Mouse (Mus musculus) spleen, postnatal 36 days (tissue): ENCODE results near the gene Gm13083.
"Not testable (repeated sequence)": the region's sequence is repeated elsewhere in the genome, so short reads cannot be mapped to it uniquely, and the experiment has no call there.

Source experiments
- DNase-seq, 2 experiments: peaks; one replicate each; pipeline ENCODE4 v3.0.0; 2022; ENCODE audit warnings: low spot score in 2 of 2, mixed read lengths in 1 of 2

Gm13083 gene

DNA sequence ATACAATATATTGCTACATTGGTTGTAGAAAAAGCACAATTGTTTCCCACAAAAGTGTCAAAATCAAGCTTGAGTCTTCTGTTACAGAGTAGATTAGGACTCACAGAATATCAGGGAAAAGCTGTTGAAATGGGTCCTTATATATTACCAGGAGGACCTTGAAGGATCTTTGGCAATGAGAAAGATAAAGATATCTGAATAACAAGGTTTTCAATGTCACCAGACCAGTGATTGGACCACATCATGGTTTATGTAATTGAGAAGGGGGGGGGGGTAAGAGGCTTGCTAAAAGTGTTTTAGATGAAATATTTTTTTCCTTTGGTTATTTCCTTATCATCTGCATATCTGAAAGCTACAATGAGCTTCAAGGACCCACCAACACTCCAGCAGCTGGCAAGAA lies at the start of gene Gm13083:
Gene Gm13083, plus strand, starts transcription at position 301 of the 400 bp plus-strand sequence.
- not testable (repeated sequence) for DNase-seq

DNA sequence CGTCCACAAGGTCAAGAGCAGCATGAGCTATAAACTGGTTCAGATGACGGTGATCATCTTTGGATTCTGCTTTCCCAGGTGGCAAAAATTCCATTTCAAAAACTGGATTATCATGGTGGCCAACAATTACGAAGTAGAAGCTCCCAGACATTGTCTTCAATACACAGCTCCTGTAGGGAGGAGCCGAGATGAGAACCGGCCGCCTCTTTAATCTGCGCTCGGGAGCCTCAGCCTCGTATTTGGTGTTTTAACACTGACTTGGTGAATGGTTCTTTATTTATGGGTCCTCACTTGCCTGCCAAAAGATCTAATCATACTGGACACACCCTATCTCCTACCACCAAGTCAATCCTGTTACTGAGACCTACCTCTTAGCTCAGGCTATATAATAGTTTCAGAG lies 2.9 kb upstream of the Gm13083 start:
- DNase-seq = not testable (repeated sequence)

DNA sequence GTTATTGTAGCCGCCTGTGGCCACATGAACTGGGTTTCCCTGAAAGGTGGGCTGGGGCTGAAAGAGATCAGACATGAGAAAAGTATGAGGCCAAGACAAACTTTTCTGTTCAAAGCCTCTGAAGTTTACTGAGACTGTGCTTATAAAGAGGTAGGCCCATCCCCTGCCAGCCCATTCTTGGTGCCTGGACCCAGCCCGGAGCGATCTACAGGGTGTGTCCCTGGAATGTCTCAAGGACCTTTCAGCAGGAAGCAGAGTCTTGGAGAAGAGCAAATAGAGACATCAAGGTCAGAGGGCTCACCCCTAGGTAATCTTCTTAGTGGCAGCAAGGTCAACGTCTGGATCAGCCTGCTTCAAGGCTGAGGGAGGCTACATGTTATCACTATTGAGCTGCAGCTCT lies 3.3 kb downstream of the Gm13083 start:
- not testable (repeated sequence) for DNase-seq

DNA sequence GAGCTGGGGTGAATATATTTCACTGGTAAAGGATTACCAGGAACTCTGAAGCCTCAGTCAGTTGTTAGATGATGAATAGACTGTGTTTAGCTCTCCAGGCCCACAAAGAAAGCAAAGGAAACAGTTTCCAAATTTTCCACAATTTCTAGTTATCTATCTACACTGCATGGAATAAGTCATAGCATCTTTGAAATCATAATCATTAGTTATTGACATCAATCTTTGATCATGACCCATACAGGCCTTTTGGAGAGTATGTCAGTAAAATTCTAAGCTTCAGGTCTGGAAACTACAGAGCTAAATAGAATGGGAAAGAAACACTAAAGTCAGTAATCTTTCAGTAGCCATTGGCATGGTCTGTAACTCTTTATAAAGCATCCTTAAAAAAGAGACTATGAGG lies 42.3 kb downstream of the Gm13083 start, which contains the start of gene Gm13088:
Gene Gm13088, minus strand, starts transcription at position 101 of the 400 bp plus-strand sequence.
- not testable (repeated sequence) for DNase-seq
